In genomic region chr6:86125761-86126160, GRCm38 (mm10) we compare ENCODE assay signal across 17 mouse cellular contexts.
"Had no signal": no experiment of that assay in that cellular context is flagged by ENCODE, and none has a peak within 500 bp of the region (broad histone marks: within the 10 kb centered on the region; RNA-seq: fewer than 3 reads in every experiment).

No protein-coding gene starts in this region.

- H3K27me3 ChIP-seq: kidney, embryonic 15.5 days; limb, embryonic 12.5 days; neural tube, embryonic 12.5 days; stomach, embryonic 15.5 days had no signal

- H3K36me3 ChIP-seq: kidney, embryonic 15.5 days; limb, embryonic 12.5 days; midbrain, embryonic 10.5 days; neural tube, embryonic 12.5 days; stomach, embryonic 15.5 days had no signal

- H3K9ac ChIP-seq: kidney, embryonic 15.5 days; limb, embryonic 12.5 days; liver, embryonic 14.5 days; neural tube, embryonic 12.5 days; stomach, embryonic 15.5 days had no signal

- DNase-seq: kidney, adult 18-20 months; kidney, postnatal 25 days; layer of hippocampus, adult 9-11 months; liver; lung, adult 18-20 months; lung, postnatal 4 days; right cerebral cortex, postnatal 4 days; spleen, adult 18-20 months; thymus, adult 2 months; thymus, postnatal 25 days had no signal

- H3K4me3 ChIP-seq: kidney, embryonic 15.5 days; limb, embryonic 12.5 days; midbrain, embryonic 10.5 days; myocyte; neural tube, embryonic 12.5 days; stomach, embryonic 15.5 days had no signal

- H3K4me1 ChIP-seq: kidney, embryonic 15.5 days; limb, embryonic 12.5 days; neural tube, embryonic 12.5 days; stomach, embryonic 15.5 days had no signal

- H3K9me3 ChIP-seq: kidney, embryonic 15.5 days; limb, embryonic 12.5 days; midbrain, embryonic 10.5 days; neural tube, embryonic 12.5 days; stomach, embryonic 15.5 days had no signal

- H3K27ac ChIP-seq: kidney, embryonic 15.5 days; limb, embryonic 12.5 days; liver, embryonic 14.5 days; midbrain, embryonic 10.5 days; neural tube, embryonic 12.5 days; stomach, embryonic 15.5 days had no signal

- H3K4me2 ChIP-seq: kidney, embryonic 15.5 days; limb, embryonic 12.5 days; neural tube, embryonic 12.5 days; stomach, embryonic 15.5 days had no signal
